ENCODE assay signal across 8 mouse cellular contexts in the genomic region with DNA sequence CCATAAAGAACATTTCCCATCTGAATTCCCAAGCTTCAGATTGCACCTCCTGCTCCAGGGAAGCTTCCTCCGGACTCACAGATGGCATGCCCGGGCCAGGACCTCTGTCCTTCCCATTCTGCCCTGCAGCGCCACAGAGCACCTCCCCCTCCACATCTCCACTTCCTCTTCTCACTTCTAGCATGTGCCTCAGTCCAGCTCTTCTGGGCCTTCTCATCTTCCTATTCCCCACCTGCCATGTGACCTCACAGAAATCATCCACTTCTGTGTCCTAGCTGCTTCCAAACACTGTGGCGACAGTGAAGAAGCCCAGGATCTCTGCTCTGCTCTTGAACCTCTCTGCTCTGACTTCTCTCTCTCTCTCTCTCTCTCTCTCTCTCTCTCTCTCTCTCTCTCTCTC.
DNase-seq lines count a peak whose midpoint lies in the region; ATAC-seq and TF ChIP-seq lines count a peak whose summit lies in the region.
"Had no signal": no experiment of that assay in that cellular context is flagged by ENCODE, and none has a peak within 500 bp of the region (broad histone marks: within the 10 kb centered on the region; RNA-seq: fewer than 3 reads in every experiment).

No protein-coding gene starts in this region.

- H3K4me3 ChIP-seq in CH12.LX (replicated peaks in 1 of 3; ENCODE audit: low read depth in 2 of 3, low read length in 2 of 3, poor library complexity in 1 of 3) (peak overlapping the region; percentile 23 to 52 (median 40)), ES-E14 (ENCODE audit: insufficient read depth in 1 of 2, low read depth in 1 of 2, low read length in 2 of 2, poor library complexity in 1 of 2, severe bottlenecking in 1 of 2) (peak overlapping the region; percentile 5 to 6; a peak in 1 of 4 replicates)
- H3K4me3 ChIP-seq in limb, embryonic 10.5 days: no peak overlapping the region
- no peak overlapping the region for H3K4me3 ChIP-seq in forebrain, embryonic 11.5 days (ENCODE audit: low read depth, low read length)
- H3K4me3 ChIP-seq: forebrain, embryonic 15.5 days had no signal

- peak; percentile 68 for TF ChIP-seq POLR2A in CH12.LX (IDR thresholded peaks at IDR 0.05; ENCODE audit: low read depth, low read length)

- H3K9me3 ChIP-seq in CH12.LX (replicated peaks; ENCODE audit: low read length) (peaks cover 3% of the 10 kb centered on the region), ES-E14 (ENCODE audit: control insufficient read depth, insufficient read depth, low read depth, low read length) (no peaks in the 10 kb centered on the region)
- no peaks in the 10 kb centered on the region for H3K9me3 ChIP-seq in limb, embryonic 10.5 days (replicated peaks)
- H3K9me3 ChIP-seq in forebrain, embryonic 11.5 days (ENCODE audit: control insufficient read depth, low read length): no peaks in the 10 kb centered on the region
- H3K9me3 ChIP-seq: forebrain, embryonic 15.5 days had no signal

- peak overlapping the region; percentile 59 for H3K4me2 ChIP-seq in CH12.LX (ENCODE audit: insufficient read depth, low read depth, poor library complexity, severe bottlenecking)
- H3K4me2 ChIP-seq in forebrain, embryonic 11.5 days (ENCODE audit: low read depth, low read length, severe bottlenecking): no peak overlapping the region
- H3K4me2 ChIP-seq: forebrain, embryonic 15.5 days had no signal

- 48% methylated on average over 4 of the region's 4 CpGs for WGBS in limb, embryonic 10.5 days
- WGBS in forebrain, embryonic 11.5 days: 77% methylated on average over 4 of the region's 4 CpGs

- H3K27ac ChIP-seq in CH12.LX (ENCODE audit: insufficient read depth, low read depth) (peak overlapping the region; percentile 66), ES-E14 (ENCODE audit: insufficient read depth, low read depth, low read length, poor library complexity, severe bottlenecking) (no peak overlapping the region)
- H3K27ac ChIP-seq in limb, embryonic 10.5 days: peak overlapping the region; percentile 67; the same call in 1 of the 2 replicates
- H3K27ac ChIP-seq in forebrain, embryonic 11.5 days (ENCODE audit: low read depth, low read length): no peak overlapping the region
- H3K27ac ChIP-seq: forebrain, embryonic 15.5 days had no signal

- TF ChIP-seq CTCF in CH12.LX (conservative IDR thresholded peaks at IDR 0.05 in 1 of 2, IDR thresholded peaks at IDR 0.05 in 1 of 2; ENCODE audit: low read depth in 2 of 2, low read length in 2 of 2): no peak

- no peaks in the 10 kb centered on the region for H3K27me3 ChIP-seq in CH12.LX (replicated peaks)
- H3K27me3 ChIP-seq in limb, embryonic 10.5 days (ENCODE audit: low read depth, poor library complexity, severe bottlenecking): no peaks in the 10 kb centered on the region
- no peaks in the 10 kb centered on the region for H3K27me3 ChIP-seq in forebrain, embryonic 11.5 days (ENCODE audit: control insufficient read depth, insufficient read depth, low read length)
- H3K27me3 ChIP-seq: forebrain, embryonic 15.5 days had no signal

- peaks cover 0 to 21% of the 10 kb centered on the region in 2 experiments for H3K36me3 ChIP-seq in CH12.LX (replicated peaks in 1 of 2; ENCODE audit: control insufficient read depth in 1 of 2, insufficient read depth in 1 of 2, low read length in 1 of 2)
- no peaks in the 10 kb centered on the region for H3K36me3 ChIP-seq in ES-E14 (ENCODE audit: control insufficient read depth, insufficient read depth, low read length, poor library complexity, severe bottlenecking)
- H3K36me3 ChIP-seq in limb, embryonic 10.5 days: no peaks in the 10 kb centered on the region
- no peaks in the 10 kb centered on the region for H3K36me3 ChIP-seq in forebrain, embryonic 11.5 days (ENCODE audit: control insufficient read depth, insufficient read depth, low read length)
- H3K36me3 ChIP-seq: forebrain, embryonic 15.5 days had no signal

- TF ChIP-seq EP300 in CH12.LX (IDR thresholded peaks at IDR 0.05; ENCODE audit: low read length): peak; percentile 82

- in situ Hi-C loops in CH12.LX (cut with MboI; ENCODE audit: low pct_ligation_motif_present, low pct_unique_long_range_greater_than_20kb, low sequenced_read_pairs) (no loop called here), ES-E14 (cut with MboI; ENCODE audit: low sequenced_read_pairs in 2 of 2, unreplicated experiment in 2 of 2) (no loop called here)

- H3K4me1 ChIP-seq in CH12.LX (ENCODE audit: control insufficient read depth in 1 of 2, insufficient read depth in 2 of 2) (peaks cover 26 to 70% of the 10 kb centered on the region in 2 experiments), ES-E14 (ENCODE audit: control insufficient read depth in 2 of 2, insufficient read depth in 2 of 2, low read length in 2 of 2, poor library complexity in 1 of 2) (peaks cover 2 to 11% of the 10 kb centered on the region in 2 experiments; a peak in 3 of 4 replicates)
- peaks cover 31% of the 10 kb centered on the region for H3K4me1 ChIP-seq in limb, embryonic 10.5 days
- H3K4me1 ChIP-seq in forebrain, embryonic 11.5 days (replicated peaks; ENCODE audit: control insufficient read depth, insufficient read depth, low read length): peaks cover 9% of the 10 kb centered on the region; the same call in 1 of the 2 replicates

- no peak for ATAC-seq in forebrain, embryonic 11.5 days (replicated peaks; ENCODE audit: low FRiP score)
- no peak for ATAC-seq in activated CD4-positive, CD25-positive, alpha-beta regulatory T cell, adult 4 months
- ATAC-seq: forebrain, embryonic 15.5 days had no signal

- dilution Hi-C loops in CH12.LX (cut with MboI; ENCODE audit: extremely low pct_ligation_motif_present, extremely low pct_unique_long_range_greater_than_20kb, low sequenced_read_pairs): no loop called here

- H3K9ac ChIP-seq in CH12.LX (ENCODE audit: insufficient read depth, low read depth): peak overlapping the region; percentile 60
- H3K9ac ChIP-seq in ES-E14 (ENCODE audit: insufficient read depth, low read depth, low read length, poor library complexity, severe bottlenecking): no peak overlapping the region
- H3K9ac ChIP-seq in forebrain, embryonic 11.5 days (ENCODE audit: low read length): no peak overlapping the region
- H3K9ac ChIP-seq: forebrain, embryonic 15.5 days had no signal

- no peaks in the 10 kb centered on the region; the same call in 1 of the 2 replicates for H3K79me2 ChIP-seq in CH12.LX (replicated peaks; ENCODE audit: control insufficient read depth, extremely low read depth, insufficient read depth, poor library complexity, severe bottlenecking)

- no peak; the same call in 1 of the 2 replicates for TF ChIP-seq RAD21 in CH12.LX (IDR thresholded peaks at IDR 0.05; ENCODE audit: low read depth, low read length)

- peak; percentile 48 for DNase-seq in layer of hippocampus, adult 11-12 months (ENCODE audit: low spot score)
- DNase-seq in layer of hippocampus, adult 18-20 months (ENCODE audit: low spot score in 2 of 2): no peak
- peak; percentile 85 for DNase-seq in CH12.LX (ENCODE audit: extremely low read depth)
- DNase-seq in ES-E14 (ENCODE audit: low read depth, low spot score): no peak
- DNase-seq in limb, embryonic 10.5 days (ENCODE audit: low spot score): no peak
- DNase-seq in forebrain, embryonic 11.5 days (ENCODE audit: low spot score): no peak

TF ChIP-seq in CH12.LX, 34 proteins besides CTCF, POLR2A, EP300 and RAD21 (continues in another document):
- TF ChIP-seq E2F4 (IDR thresholded peaks at IDR 0.05; ENCODE audit: insufficient replicate concordance, low read depth, low read length): no peak
- peak; percentile 96 for TF ChIP-seq MYC (IDR thresholded peaks at IDR 0.05; ENCODE audit: low read depth, low read length)
- peak; percentile 85 for TF ChIP-seq IRF4 (IDR thresholded peaks at IDR 0.05; ENCODE audit: low read depth, low read length)
- no peak for TF ChIP-seq ZKSCAN1 (IDR thresholded peaks at IDR 0.05; ENCODE audit: borderline replicate concordance, low read depth, low read length)
- TF ChIP-seq MEF2A (IDR thresholded peaks at IDR 0.05; ENCODE audit: borderline replicate concordance, low read depth, low read length): peak; percentile 41
- TF ChIP-seq ZMIZ1 (IDR thresholded peaks at IDR 0.05; ENCODE audit: low read depth, low read length): peak; percentile 32; the same call in 1 of the 2 replicates
- 0 out of 2 replicates have a peak, but pooled peaks have one; percentile 3 for TF ChIP-seq SMC3 (IDR thresholded peaks at IDR 0.05; ENCODE audit: low read depth, low read length)
- TF ChIP-seq KAT2A (IDR thresholded peaks at IDR 0.05; ENCODE audit: insufficient replicate concordance, low read length): no peak
- TF ChIP-seq TCF12 (IDR thresholded peaks at IDR 0.05; ENCODE audit: low read depth, low read length): peak; percentile 71; the same call in 1 of the 2 replicates
- no peak for TF ChIP-seq ZC3H11A (IDR thresholded peaks at IDR 0.05; ENCODE audit: low read depth, low read length)
- TF ChIP-seq MAX (IDR thresholded peaks at IDR 0.05; ENCODE audit: low read length): peak; percentile 97
- TF ChIP-seq MXI1 (IDR thresholded peaks at IDR 0.05; ENCODE audit: low read depth, low read length): peak; percentile 42; the same call in 1 of the 2 replicates
- TF ChIP-seq NELFE (IDR thresholded peaks at IDR 0.05; ENCODE audit: low read depth, low read length): peak; percentile 68

TF ChIP-seq in ES-E14, 5 proteins besides CTCF, POLR2A, EP300 and RAD21:
- TF ChIP-seq ZNF384 (IDR thresholded peaks at IDR 0.05; ENCODE audit: low read depth, low read length) (no peak), HCFC1 (IDR thresholded peaks at IDR 0.05; ENCODE audit: borderline replicate concordance, insufficient read depth, low read length) (no peak), CHD2 (IDR thresholded peaks at IDR 0.05; ENCODE audit: low read depth, low read length) (no peak), ZC3H11A (IDR thresholded peaks at IDR 0.05; ENCODE audit: borderline replicate concordance, low read depth, low read length) (no peak), MAFK (IDR thresholded peaks at IDR 0.05; ENCODE audit: insufficient read depth, low read depth, low read length) (no peak)

Comparison
In these comparisons a context has a peak if more than half of its experiments do, and no peak if none do; other contexts are left out.
1. DNase-seq: peak in layer of hippocampus, adult 11-12 months (single experiment) and CH12.LX (single experiment); none in layer of hippocampus, adult 18-20 months (0 of 2), ES-E14 (single experiment), limb, embryonic 10.5 days (single experiment) and forebrain, embryonic 11.5 days (single experiment).
2. H3K27ac ChIP-seq: peak in CH12.LX (single experiment) and limb, embryonic 10.5 days (single experiment); none in ES-E14 (single experiment) and forebrain, embryonic 11.5 days (single experiment).
3. H3K4me3 ChIP-seq: peak in CH12.LX (3 of 3) and ES-E14 (2 of 2); none in limb, embryonic 10.5 days (single experiment) and forebrain, embryonic 11.5 days (single experiment).